Mouse (Mus musculus): ENCODE measurements at regions not wholly inside any gene's neighbourhood (a gene's known extent, or its start where the extent isn't known, plus 50 kb on each side); places are given as distances from the start of the nearest gene placed in this dataset.

DNA sequence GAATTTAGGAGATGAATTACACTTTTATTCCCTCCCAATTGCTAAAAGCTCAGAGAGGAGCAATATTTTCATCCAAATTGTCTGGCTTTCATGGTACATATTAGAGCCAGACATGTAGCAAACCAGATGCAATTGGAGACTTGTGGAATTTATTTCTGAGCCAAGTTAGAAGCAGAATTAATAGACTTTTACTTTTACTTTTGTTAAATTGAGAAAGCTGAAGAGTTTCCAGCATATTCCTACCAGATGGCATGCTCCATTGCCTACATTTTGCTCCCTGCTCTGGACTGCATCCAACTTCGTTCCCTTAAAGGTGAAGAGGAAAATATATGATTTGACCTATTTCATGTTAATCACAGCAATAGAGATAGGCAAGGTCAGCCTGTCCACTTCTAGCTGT lies 646.4 kb upstream of the Slit2 start:
- TF ChIP-seq USF1 (IDR thresholded peaks at IDR 0.05; ENCODE audit: low read depth) (no peak), TCF12 (IDR thresholded peaks at IDR 0.05; ENCODE audit: insufficient read depth, poor library complexity, severe bottlenecking) (no peak), POLR2A (IDR thresholded peaks at IDR 0.05; ENCODE audit: insufficient read length, low read depth) (no peak), MAX (IDR thresholded peaks at IDR 0.05; ENCODE audit: low read depth) (no peak), POLR2AphosphoS2 (IDR thresholded peaks at IDR 0.05; ENCODE audit: insufficient read length, low read depth) (no peak), E2F4 (IDR thresholded peaks at IDR 0.05; ENCODE audit: insufficient read depth) (no peak), TCF3 (IDR thresholded peaks at IDR 0.05; ENCODE audit: insufficient read length, low read depth) (no peak), MYOG (IDR thresholded peaks at IDR 0.05; ENCODE audit: control insufficient read depth in 1 of 3, insufficient read depth in 1 of 3, insufficient read length in 2 of 3, low read depth in 2 of 3) (no peak), CEBPB (IDR thresholded peaks at IDR 0.05; ENCODE audit: insufficient read depth, poor library complexity, severe bottlenecking) (no peak)
